Comparison of ENCODE assay signal across 8 mouse cellular contexts in genomic region chr9:47357756-47358399, GRCm38 (mm10).
DNase-seq lines count a peak whose midpoint lies in the region; ATAC-seq and TF ChIP-seq lines count a peak whose summit lies in the region.

No protein-coding gene starts in this region.

- DNase-seq in kidney, adult 9 months, result no peak
- peak; percentile 96 for DNase-seq in brain, embryonic 14.5 days (ENCODE audit: low read depth)
- DNase-seq in heart, adult 18-20 months, result peak; percentile 46 to 58
- peak; percentile 20 to 56 for DNase-seq in kidney, postnatal 25 days
- peak; percentile 56 to 79 for DNase-seq in lung, postnatal 4 days
- DNase-seq in urinary bladder, postnatal 14 days (ENCODE audit: low spot score), result peak; percentile 65

- no peak overlapping the region for H3K9ac ChIP-seq in kidney, embryonic 15.5 days

- H3K4me3 ChIP-seq in kidney, embryonic 15.5 days (replicated peaks), result no peak overlapping the region

- TF ChIP-seq POLR2A in brain, embryonic 14.5 days (IDR thresholded peaks at IDR 0.05; ENCODE audit: borderline replicate concordance, extremely low read depth, insufficient read depth, insufficient read length, poor library complexity, severe bottlenecking), result no peak

- 53% methylated on average over 17 of the region's 17 CpGs for WGBS in kidney, embryonic 15.5 days

- TF ChIP-seq CTCF in brain, embryonic 14.5 days (IDR thresholded peaks at IDR 0.05; ENCODE audit: borderline replicate concordance, extremely low read depth, insufficient read depth, insufficient read length), result no peak

- peaks cover 18% of the 10 kb centered on the region for H3K4me1 ChIP-seq in kidney, embryonic 15.5 days

- H3K36me3 ChIP-seq in kidney, embryonic 15.5 days, result no peaks in the 10 kb centered on the region

- H3K27ac ChIP-seq in kidney, embryonic 15.5 days, result no peak overlapping the region

- H3K4me2 ChIP-seq in kidney, embryonic 15.5 days, result no peak overlapping the region

- ATAC-seq in kidney, embryonic 15.5 days (replicated peaks; ENCODE audit: low FRiP score), result peak; percentile 76
- no peak for ATAC-seq in activated CD4-positive, CD25-positive, alpha-beta regulatory T cell, adult 4 months

- no peaks in the 10 kb centered on the region for H3K9me3 ChIP-seq in kidney, embryonic 15.5 days (replicated peaks)

- peaks cover 9% of the 10 kb centered on the region for H3K27me3 ChIP-seq in kidney, embryonic 15.5 days
